Mouse (Mus musculus) G1E-ER4 (cell line): Measurements from ENCODE around the gene Gm12216. TPM values are rescaled to one million over a fixed set of nuclear protein-coding genes. Genes with fewer than 3 reads are reported as not detected.

Source experiments
- GATA1 ChIP-seq: IDR thresholded peaks from one replicate; pipeline ENCODE4 v1.8.0; 2012; ENCODE audit warnings: low read length, inconsistent platforms
- polyA plus RNA-seq: library from polyadenylated mRNA; stranded (reverse); fragments of >175 nt; gene quantifications from 2 replicates; pipeline ENCODE4 v1.2.3, GENCODE M21; 2012

Gene Gm12216
- polyA plus RNA-seq, 1 experiment, result not detected

GRCm38 (mm10) chr11:53810156-53810555, 48.9 kb downstream of the Gm12216 start:
- TF ChIP-seq GATA1, result no peak

- TF ChIP-seq GATA1, result no peak
Measured at GRCm38 (mm10) chr11:53809354-53809753, 49.7 kb downstream of the Gm12216 start.

DNA sequence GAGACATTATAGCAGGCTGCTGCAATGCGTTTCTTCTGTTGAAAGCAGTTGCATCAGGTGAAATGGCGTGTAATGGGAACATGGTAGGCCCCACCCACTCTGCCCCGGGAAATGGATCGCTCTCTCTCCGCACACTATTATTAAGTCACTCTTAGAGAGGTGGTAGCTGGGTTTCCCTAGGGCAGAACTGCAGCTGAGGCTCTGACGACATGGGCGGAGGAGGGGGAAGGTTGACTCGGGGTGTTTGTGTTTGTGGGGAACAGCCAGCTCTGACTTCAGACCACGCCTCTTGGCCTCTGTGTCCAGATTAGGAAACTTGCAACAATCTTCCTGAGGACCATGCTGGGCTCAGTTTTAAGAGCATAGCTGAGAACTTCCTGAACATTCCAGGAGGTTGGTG, 53.3 kb downstream of the Gm12216 start:
- no peak for TF ChIP-seq GATA1

- TF ChIP-seq GATA1, result no peak
Measured at GRCm38 (mm10) chr11:53804569-53805344, 54.3 kb downstream of the Gm12216 start.

DNA sequence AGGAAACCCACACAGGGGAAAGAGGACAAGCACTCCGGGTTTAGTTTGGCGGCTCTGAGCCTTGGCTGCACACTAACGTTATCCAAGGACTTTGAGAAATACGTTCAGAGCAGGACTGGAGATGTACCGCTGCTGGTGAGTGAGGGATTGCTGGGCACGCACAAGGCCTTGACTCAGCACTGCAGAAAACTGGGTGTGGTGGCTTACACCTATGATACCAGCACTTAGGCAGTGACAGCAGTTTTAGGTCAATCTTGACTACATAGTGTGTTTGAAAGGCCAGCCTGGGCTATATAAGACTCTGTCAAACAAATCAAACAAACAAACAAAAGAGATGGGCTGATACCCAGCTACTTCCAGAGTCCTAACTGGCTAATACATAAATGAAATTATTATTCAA, 55.6 kb downstream of the Gm12216 start:
- TF ChIP-seq GATA1, result no peak

- no peak for TF ChIP-seq GATA1
Measured at GRCm38 (mm10) chr11:53803093-53803492, 56.0 kb downstream of the Gm12216 start.

DNA sequence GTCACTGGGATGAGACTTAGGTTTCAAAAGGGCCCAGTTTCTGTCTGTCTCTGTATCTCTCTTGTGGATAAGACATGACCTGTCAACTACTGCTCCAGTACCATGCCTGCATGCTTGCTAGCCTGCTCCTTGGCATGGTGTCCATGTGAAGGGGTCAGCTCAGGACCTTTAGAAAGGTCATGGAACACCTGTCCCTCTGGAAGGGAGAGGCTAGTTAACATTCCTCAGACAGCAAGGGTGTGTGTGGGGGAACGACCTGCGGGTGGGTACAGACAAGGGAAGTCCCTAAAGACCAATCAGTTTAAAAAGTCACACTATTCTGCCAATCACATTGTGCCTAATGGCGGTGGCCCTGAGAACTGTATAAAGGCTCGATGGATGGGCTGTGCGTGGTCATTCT, 58.1 kb downstream of the Gm12216 start:
- no peak for TF ChIP-seq GATA1

DNA sequence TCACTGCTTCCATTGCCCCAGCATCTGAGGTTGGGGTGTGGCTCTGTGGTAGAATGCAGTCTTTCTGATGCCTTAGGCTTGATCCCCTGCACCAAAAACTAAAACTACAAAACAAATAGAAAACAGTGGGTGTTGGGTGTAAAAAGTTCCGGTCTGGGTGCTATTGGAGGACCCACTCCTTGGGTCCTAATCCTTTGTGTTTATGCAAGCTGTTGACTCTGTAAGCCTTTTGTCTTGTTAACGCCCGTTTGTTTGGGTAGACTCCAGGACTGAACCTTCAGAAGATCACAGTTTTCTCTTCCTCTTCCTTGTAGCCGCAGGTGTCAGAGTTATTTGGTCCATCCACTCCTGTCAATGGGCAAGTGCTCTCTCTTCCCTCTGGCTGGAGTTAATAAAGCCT, 59.0 kb downstream of the Gm12216 start:
- TF ChIP-seq GATA1, result no peak

- no peak for TF ChIP-seq GATA1
Measured at GRCm38 (mm10) chr11:53798041-53798711, 60.9 kb downstream of the Gm12216 start.

DNA sequence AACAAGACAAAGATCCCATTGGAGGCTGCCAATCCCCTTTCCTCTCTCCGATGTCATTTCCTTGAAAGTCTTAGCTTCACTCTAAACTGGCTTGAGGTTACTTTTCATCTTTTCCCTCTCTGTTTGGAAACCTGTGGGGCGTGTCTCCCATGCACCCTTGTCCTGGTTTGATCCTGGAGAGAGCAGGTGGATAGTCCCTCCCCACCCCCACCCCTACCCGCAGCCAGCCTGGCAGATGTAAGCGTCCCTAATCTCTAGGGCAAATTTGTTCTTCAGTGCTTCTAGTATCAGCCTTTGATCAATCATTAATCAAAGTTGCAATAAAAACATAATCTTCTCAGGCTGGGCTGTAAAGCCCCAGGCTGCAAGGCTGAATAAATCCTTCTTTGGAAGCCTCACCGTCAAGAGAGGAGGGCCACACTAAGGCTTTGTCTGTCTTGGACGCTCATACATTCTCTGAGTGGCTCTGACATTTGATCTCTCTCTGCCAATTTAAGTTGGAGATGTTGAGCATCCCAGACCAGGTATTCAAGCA, 61.6 kb downstream of the Gm12216 start:
- TF ChIP-seq GATA1, result no peak

DNA sequence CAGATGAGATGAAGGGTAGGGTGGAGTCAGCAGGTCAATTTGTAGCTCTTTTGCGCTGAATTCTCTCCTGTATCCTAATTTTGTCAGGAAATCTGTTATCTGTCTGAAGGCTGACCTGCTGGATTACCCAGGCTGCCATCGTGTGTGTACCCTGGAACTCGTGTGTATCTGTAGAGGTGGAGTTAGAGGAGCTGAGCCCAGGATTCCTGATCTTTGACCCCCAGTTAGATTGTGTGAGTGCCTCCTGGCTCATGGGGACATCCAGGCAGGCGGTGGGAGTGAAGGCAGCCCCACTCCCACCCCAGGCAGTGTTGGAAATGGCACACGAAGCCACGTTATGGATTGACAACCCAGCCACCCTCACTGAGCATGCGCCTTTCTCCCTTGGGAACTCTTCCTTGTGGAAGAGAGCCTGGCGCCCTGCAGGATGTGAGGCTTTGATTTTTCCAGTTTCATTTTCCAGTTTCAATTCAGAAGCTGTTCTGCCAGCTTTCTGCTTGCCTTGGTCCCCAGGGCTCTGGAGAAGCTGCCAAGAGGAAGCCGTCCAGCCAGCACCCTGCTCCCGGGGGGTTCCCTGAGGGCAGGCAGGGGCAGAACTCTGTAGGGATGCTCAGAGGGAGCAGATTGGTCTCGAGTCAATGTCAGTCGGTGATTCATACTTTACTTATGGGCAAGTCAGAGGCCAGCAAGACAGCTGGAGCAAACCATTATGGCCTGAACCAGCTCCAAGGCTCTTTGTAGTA, 62.5 kb downstream of the Gm12216 start:
- TF ChIP-seq GATA1, result no peak

GRCm38 (mm10) chr11:53795813-53796212, 63.2 kb downstream of the Gm12216 start:
- no peak for TF ChIP-seq GATA1

DNA sequence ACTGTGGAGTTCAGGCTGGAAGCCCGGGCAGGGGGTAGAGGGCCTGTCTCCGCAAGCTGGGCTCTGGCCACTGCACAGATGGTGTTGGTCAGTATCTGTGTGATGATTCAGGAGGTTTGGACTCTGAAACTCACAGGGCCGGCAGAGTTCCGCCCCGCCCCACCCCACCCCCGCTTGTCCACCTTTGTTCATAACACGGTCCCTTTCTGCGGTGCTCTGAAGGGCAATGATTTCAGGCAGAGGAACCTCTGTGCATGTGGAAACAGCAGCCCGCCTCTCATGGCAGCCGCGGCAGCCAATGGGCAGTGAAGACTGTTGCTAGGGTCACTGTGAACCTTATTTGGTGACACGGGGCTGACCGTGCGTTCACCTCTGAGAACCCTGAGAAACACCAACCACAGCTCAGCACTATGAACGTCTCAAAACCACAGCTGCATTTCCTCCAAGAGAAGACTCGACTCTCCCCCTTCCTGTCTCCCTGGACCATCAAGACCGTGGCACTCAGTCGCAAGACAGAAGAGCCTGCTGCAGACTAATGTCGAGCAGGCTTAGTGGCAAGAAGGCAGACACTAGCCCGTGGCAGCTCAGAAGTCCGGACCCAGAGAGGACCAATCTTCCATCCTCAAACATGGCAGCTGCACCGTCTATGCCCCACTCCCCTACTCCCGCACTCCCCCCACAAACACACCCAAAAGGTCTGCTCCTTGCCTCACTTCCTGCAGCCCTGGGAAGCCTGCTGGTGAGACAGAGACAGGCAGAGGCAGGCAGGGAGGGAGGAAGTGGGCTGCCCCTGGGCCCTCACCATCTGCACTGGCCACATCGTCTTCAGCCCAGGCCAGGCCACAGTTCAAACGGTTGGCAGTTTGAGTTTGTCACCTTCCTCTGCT, 64.1 kb downstream of the Gm12216 start:
- no peak for TF ChIP-seq GATA1

- no peak for TF ChIP-seq GATA1
Measured at GRCm38 (mm10) chr11:53794015-53794414, 65.0 kb downstream of the Gm12216 start.

GRCm38 (mm10) chr11:53792986-53793385, 66.1 kb downstream of the Gm12216 start:
- no peak for TF ChIP-seq GATA1
